Mouse (Mus musculus) MEL (cell line): ENCODE measurements around the gene Lrrc7.

Experiments used
- HCFC1 ChIP-seq: IDR thresholded peaks from 2 replicates; pipeline ENCODE4 v1.6.1; 2012; ENCODE audit warnings: low read depth, mild to moderate bottlenecking, inconsistent platforms, low read length, improper control_type of control experiment, moderate library complexity
- MYB ChIP-seq: IDR thresholded peaks from 2 replicates; pipeline ENCODE4 v1.6.1; 2011; ENCODE audit warnings: mild to moderate bottlenecking, low read depth, low read length, improper control_type of control experiment
- POLR2A ChIP-seq, 2 experiments: IDR thresholded peaks; 2 replicates each; pipeline ENCODE4 v1.6.1; 2011 to 2012; ENCODE audit warnings: low read length in 2 of 2, mild to moderate bottlenecking in 2 of 2, control low read depth in 1 of 2, improper control_type of control experiment in 1 of 2, low read depth in 1 of 2, moderate library complexity in 1 of 2; ENCODE audit not compliant: control insufficient read depth in 1 of 2, insufficient read depth in 1 of 2, poor library complexity in 1 of 2

- TF ChIP-seq MYB (no peak), POLR2A (IDR thresholded peaks at IDR 0.05; ENCODE audit: control insufficient read depth in 1 of 2, insufficient read depth in 1 of 2, low read depth in 1 of 2, low read length in 2 of 2, poor library complexity in 1 of 2) (no peak), HCFC1 (no peak)
Measured at GRCm38 (mm10) chr3:158060621-158061291, 501.3 kb downstream of the Lrrc7 start.
